Mouse (Mus musculus) olfactory bulb, adult 2 months (tissue): ENCODE measurements at regions not wholly inside any gene's neighbourhood (a gene's known extent, or its start where the extent isn't known, plus 50 kb on each side); places are given as distances from the start of the nearest gene placed in this dataset.

Source experiments
- H3K27ac ChIP-seq: fragments of 200-500 bp; 2 replicates; pipeline ENCODE4 v1.5.1; 2012; ENCODE audit warnings: low read depth, low read length; ENCODE audit not compliant: insufficient read depth
- H3K4me1 ChIP-seq: fragments of 200-500 bp; 2 replicates; pipeline ENCODE4 v1.6.1; 2012; ENCODE audit warnings: low read length; ENCODE audit not compliant: control insufficient read depth, insufficient read depth
- H3K4me3 ChIP-seq: fragments of 200-500 bp; 2 replicates; pipeline ENCODE4 v1.5.1; 2012; ENCODE audit warnings: mild to moderate bottlenecking, low read depth, low read length, moderate library complexity; ENCODE audit not compliant: insufficient read depth
- CTCF ChIP-seq: fragments of 200-500 bp; IDR thresholded peaks from 2 replicates; pipeline ENCODE4 v1.5.1; 2012; ENCODE audit warnings: low read depth, mild to moderate bottlenecking, low read length, moderate library complexity; ENCODE audit not compliant: insufficient read depth
- POLR2A ChIP-seq: fragments of 200-500 bp; IDR thresholded peaks from 2 replicates; pipeline ENCODE4 v1.6.1; 2012; ENCODE audit warnings: mild to moderate bottlenecking, low read depth, low read length, moderate library complexity; ENCODE audit not compliant: insufficient read depth
- WGBS: fragments of 180-500 bp; shearing (Covaris S2); methylation state at CpG from one replicate; pipeline ENCODE4 v1.1.7; 2018; 5-methylcytosine and 5-hydroxymethylcytosine counted together

DNA sequence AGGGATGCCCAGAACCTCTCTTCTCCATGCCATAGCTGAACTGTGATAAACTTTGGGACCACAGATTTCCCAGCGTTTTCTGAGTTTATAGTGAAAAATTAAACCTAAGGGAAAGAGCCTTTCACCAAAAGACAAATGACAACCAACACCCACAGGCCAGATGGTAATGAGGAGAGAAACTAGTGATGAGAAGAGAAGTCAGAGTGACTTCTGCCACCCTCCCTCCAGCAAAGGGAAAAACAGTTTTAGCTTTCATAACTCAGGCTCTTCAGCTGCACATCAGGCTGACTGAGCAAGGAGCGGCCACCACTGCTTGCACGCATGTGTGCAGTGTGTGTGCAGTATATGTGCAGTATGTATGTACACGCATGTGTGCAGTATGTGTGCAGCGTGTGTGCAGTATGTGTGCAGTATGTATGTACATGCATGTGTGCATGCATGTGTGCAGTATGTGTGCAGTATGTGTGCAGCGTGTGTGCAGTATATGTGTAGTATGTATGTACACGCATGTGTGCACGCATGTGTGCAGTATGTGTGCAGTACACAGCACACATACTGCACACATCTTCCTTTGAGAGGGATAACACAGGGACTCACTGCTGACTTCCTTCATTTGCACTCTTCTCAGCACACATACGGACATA lies 208.1 kb upstream of the Ppargc1a start:
- 94% methylated on average over 9 of the region's 9 CpGs for WGBS
- no peak for TF ChIP-seq POLR2A
- no peak for TF ChIP-seq CTCF
- Histone ChIP-seq H3K4me1 (peaks cover 9% of the 10 kb centered on the region), H3K27ac (no peak overlapping the region), H3K4me3 (no peak overlapping the region)

DNA sequence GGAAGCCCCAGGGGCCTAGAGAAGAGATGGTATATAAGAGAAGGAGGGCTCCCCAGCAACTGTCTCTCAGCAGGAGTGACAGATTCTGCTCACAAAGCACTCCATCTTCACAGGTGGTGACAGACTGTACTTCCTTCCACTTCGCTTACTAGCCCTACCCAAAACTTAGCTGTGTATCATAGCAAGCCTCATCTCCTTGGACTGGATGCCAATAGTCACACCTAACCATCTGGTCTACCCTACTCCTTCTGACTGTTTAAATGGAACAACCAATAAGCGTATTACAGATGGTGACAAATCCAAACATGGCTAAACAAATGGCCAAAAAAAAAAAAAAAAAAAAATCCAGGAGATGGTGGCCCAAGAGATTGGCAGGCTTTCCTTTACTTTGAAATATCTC lies 204.1 kb upstream of the Ppargc1a start:
- WGBS, result 92% methylated on average over 2 of the region's 2 CpGs
- TF ChIP-seq CTCF (no peak), POLR2A (no peak)

DNA sequence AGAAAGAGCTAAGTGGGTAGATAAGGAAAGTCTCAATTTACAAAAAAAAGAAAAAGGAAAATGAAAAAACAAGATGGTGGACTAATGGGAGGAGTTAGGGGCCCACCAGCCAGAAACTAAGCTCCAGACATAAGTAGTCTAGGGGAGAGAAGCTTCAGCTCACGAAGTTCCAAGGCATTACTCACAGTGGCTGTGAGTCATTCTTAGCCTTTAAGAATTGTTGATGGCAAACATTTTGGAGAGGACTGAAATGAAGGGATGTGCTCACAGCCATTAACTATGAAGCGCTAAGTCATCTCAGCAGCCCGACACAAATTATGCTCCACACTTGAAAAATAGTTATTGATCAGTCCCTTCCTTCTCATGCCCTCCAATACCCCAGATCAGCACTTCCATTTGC lies 198.6 kb upstream of the Ppargc1a start:
- H3K4me3 ChIP-seq, result no peak overlapping the region
- H3K27ac ChIP-seq, result no peak overlapping the region
- TF ChIP-seq POLR2A, result no peak
- peaks cover 7% of the 10 kb centered on the region for H3K4me1 ChIP-seq
- 42% methylated on average over 3 of the region's 3 CpGs for WGBS

More for the DNA sequence above, 204.1 kb upstream of the Ppargc1a start:
- Histone ChIP-seq H3K27ac (no peak overlapping the region), H3K4me1 (no peaks in the 10 kb centered on the region), H3K4me3 (no peak overlapping the region)

DNA sequence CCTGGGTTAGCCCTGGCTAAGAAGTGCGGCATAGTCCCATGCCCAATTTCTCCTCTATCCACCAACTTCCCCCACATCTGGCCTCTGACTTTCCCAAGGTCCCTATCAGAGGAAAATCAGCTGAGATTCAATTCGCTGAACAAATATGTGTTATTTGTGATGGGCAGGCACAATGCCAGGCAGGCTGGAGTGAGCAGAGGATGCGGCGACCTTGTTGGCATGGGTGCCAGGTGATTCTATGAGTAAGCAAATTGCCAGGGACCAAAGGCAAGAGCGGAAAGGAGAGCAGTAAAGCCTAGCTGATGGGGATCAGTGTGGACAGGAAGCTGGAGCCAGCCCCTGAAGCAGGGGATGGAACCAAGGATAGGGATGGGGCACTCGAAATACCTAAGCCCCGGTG lies 196.9 kb upstream of the Ppargc1a start:
- H3K27ac ChIP-seq, result no peak overlapping the region
- 82% methylated on average over 7 of the region's 7 CpGs for WGBS
- H3K4me1 ChIP-seq, result peaks cover 7% of the 10 kb centered on the region
- TF ChIP-seq CTCF, result no peak
- H3K4me3 ChIP-seq, result no peak overlapping the region

DNA sequence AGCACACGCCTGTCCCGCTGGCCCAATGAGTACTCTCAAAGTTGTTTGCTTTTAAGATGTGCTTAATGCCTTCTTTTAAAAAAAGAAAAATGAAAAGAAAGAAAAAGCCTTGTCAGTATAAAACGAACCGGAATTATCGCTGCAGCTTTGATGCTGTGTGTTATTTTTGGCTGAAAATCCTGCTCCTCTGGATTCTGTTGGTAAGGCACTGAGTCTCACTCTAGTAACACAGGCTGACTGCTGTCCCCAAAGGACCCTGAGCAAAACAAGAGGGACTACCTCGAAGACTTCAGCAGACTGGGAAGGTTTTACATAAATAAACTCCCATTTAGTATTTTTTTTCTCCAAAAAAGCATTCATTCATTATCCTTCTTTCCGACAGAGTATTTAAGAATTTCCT lies 196.1 kb upstream of the Ppargc1a start:
- H3K4me1 ChIP-seq, result peaks cover 7% of the 10 kb centered on the region
- TF ChIP-seq CTCF (no peak), POLR2A (no peak)
- 24% methylated on average over 7 of the region's 7 CpGs for WGBS
- H3K27ac ChIP-seq, result no peak overlapping the region
- no peak overlapping the region for H3K4me3 ChIP-seq

DNA sequence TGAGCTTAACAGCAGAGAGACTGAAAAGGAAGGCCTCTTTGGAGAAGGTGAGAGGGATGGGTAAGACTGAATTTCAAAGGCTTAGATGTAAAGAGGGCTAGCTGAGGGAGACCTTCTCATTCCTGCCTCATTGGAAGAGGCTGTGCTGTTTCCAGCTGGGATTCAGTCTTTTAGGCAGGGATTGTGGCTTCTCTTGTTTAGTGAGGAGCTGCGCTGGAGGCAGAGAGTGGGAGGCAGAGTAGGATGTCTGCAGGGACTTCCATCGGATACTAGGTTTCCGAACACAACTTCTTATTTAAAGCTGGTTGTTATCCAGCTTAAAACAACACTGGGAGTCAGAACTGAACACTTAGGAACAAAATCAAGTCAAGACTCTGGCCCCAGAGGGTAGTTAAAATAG lies 194.8 kb upstream of the Ppargc1a start:
- Histone ChIP-seq H3K4me3 (no peak overlapping the region), H3K4me1 (peaks cover 7% of the 10 kb centered on the region), H3K27ac (no peak overlapping the region)
- WGBS, result 31% methylated on average over 3 of the region's 3 CpGs
- TF ChIP-seq CTCF (no peak), POLR2A (no peak)

DNA sequence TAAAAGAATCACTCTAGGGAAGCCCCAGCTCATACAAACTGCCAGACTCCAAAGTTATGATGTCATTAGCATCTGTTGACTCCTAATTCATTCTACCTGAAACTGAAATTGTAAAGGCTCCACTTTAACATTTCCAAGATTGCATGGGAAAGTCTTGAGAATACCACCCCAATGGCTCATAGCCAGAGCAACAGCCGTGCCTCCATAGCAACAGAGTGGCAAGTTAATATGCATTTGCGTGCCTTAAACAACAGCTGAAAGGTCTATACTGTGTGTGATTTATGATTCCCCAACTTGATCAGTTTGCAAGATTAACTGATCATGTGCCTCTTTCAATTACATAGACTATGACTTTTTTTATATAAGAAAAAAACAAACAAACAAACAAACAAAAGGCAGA lies 190.8 kb upstream of the Ppargc1a start:
- Histone ChIP-seq H3K4me3 (no peak overlapping the region), H3K4me1 (peaks cover under 1% of the 10 kb centered on the region), H3K27ac (no peak overlapping the region)
- WGBS, result 32% methylated on average over 2 of the region's 2 CpGs
- TF ChIP-seq POLR2A (no peak), CTCF (no peak)

DNA sequence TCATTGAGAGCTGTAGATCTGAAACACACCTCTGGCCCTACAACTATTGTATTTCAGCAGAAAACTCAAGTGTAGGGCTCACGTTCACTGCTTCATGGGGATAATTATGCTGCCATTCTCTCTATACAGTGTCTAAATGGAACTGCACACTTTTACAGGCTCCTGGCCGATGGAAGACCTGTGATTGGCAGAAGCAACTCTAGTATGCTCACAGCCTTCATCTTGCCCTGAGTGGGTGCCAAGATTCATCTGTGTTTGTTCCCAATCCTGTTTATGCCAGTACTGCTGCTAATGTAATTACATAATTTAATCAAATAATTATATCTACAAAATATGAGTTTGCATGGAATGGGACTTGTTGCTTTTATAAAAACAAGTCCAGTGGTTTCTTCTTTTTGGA lies 190.3 kb upstream of the Ppargc1a start:
- WGBS, result 49% methylated on average over 2 of the region's 2 CpGs
- Histone ChIP-seq H3K4me3 (no peak overlapping the region), H3K4me1 (no peaks in the 10 kb centered on the region), H3K27ac (no peak overlapping the region)
- TF ChIP-seq CTCF (no peak), POLR2A (no peak)

DNA sequence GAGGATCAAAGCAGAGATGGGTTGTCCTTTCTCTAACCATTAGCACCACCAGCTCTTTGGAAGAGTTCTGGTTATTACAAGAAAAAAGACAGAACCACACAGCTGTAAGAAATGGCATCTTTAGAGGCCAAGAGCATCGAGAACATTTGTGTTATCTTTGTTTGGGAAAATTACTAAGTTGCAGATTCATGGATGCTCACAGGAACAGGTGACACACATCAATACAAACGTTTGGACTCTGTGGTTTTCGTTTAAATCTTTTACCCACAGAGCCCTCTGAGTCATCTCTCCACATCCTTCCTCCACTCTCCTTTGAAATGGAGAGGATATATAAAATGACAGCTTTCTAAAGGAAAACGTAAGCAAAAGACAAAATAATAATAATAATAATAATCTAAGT lies 184.5 kb upstream of the Ppargc1a start:
- Histone ChIP-seq H3K27ac (no peak overlapping the region), H3K4me3 (no peak overlapping the region), H3K4me1 (no peaks in the 10 kb centered on the region)
- TF ChIP-seq POLR2A, result no peak
- no peak for TF ChIP-seq CTCF
- WGBS, result 54% methylated on average over 4 of the region's 4 CpGs

DNA sequence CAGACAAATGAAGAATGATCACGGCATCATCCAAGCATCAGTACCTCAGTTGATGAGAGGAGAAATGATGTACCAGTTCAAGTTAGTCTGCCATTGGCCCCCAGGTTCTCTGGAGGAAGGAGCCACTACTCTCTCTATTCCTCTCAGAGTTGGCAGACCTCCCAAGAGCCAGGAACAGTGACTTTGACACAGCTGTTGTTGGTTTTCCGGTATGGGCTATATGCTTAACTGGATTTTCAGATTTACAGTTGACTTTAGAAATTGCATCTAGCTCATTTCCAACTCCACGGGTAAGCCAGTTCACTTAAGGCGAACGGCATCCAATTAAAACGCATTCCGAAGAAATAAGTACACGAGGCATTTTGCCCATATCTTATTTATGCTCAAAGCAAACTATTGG lies 182.9 kb upstream of the Ppargc1a start:
- no peaks in the 10 kb centered on the region for H3K4me1 ChIP-seq
- TF ChIP-seq CTCF (no peak), POLR2A (no peak)
- H3K27ac ChIP-seq, result no peak overlapping the region
- WGBS, result 75% methylated on average over 8 of the region's 8 CpGs
- H3K4me3 ChIP-seq, result no peak overlapping the region

DNA sequence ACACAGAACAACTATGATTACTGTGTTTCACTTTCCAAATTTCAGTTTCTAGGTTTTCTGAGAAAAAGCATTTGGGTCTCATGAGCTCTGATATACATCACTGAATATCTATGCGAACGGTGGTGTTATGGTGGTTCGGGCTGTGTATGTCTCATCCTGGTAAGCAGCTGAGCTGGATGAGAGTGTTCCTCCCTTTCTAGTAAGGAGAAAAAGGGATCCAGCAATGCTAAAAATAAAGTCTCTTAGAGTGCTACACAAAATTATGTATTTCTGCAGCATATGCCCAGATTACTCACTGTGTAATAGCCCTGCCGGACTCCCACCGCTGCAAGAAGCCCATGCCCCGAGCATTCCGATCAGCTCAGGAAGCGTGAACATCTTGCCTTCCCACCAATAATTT lies 173.4 kb upstream of the Ppargc1a start:
- peaks cover 2% of the 10 kb centered on the region for H3K4me1 ChIP-seq
- WGBS, result 65% methylated on average over 8 of the region's 8 CpGs
- no peak overlapping the region for H3K4me3 ChIP-seq
- no peak overlapping the region for H3K27ac ChIP-seq
- TF ChIP-seq CTCF, result no peak
- no peak for TF ChIP-seq POLR2A
